Comparison of ENCODE assay signal across 8 mouse cellular contexts in the genomic region with DNA sequence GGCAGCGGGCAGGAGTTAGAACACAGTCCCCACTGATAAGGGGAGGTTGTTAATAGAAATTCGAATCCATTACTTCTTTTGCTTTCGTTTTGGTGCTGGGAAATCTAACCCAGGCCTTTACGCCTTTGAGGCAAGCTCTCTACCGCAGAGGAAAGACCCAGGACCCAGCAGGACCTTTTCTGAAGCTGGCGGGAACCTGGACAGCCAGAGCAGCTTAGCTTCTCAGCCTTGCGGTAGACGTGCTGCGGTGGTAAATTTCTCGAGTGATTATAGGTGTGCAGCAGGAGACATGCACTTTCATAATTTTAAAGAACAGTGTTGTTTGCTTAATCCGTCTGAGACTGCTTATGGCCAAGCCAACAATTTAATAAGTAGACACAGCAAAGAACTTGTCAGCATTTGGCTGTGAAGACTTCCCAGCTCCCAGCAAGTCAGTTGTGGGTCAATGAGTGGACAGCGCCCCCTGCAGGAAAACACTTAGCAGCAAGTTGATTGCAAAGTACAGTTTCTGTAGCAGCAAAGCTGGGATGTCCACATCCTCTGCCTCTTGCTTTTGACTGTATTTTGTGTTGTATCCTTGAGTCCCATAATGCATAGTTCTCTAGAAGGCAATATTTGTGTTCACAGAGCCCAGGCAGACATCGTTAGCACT. TPM values are rescaled to one million over a fixed set of nuclear protein-coding genes. Genes with fewer than 3 reads are reported as not detected.
DNase-seq lines count a peak whose midpoint lies in the region; ATAC-seq and TF ChIP-seq lines count a peak whose summit lies in the region.

No protein-coding gene starts in this region.

- no peak overlapping the region for H3K27ac ChIP-seq in cerebellum, adult 2 months (ENCODE audit: insufficient read depth, low read length)
- no peak overlapping the region for H3K27ac ChIP-seq in hindbrain, postnatal 0 days

- no peaks in the 10 kb centered on the region for H3K36me3 ChIP-seq in hindbrain, postnatal 0 days (ENCODE audit: insufficient read depth, low read length)

- H3K9me3 ChIP-seq in hindbrain, postnatal 0 days (ENCODE audit: low read length): no peaks in the 10 kb centered on the region

- H3K4me1 ChIP-seq in cerebellum, adult 2 months (ENCODE audit: control insufficient read depth, insufficient read depth, low read length): no peaks in the 10 kb centered on the region
- no peaks in the 10 kb centered on the region for H3K4me1 ChIP-seq in hindbrain, postnatal 0 days (ENCODE audit: insufficient read depth, low read length)

- peak; percentile 32; the same call in 1 of the 2 replicates for ATAC-seq in hindbrain, postnatal 0 days

- 25% methylated on average over 13 of the region's 13 CpGs for WGBS in cerebellum, adult 2 months
- 29% methylated on average over 13 of the region's 13 CpGs for WGBS in hindbrain, postnatal 0 days

- no peaks in the 10 kb centered on the region for H3K27me3 ChIP-seq in cerebellum, adult 2 months (ENCODE audit: control insufficient read depth, insufficient read depth, low read length)
- H3K27me3 ChIP-seq in hindbrain, postnatal 0 days (ENCODE audit: insufficient read depth, low read length): no peaks in the 10 kb centered on the region

- TF ChIP-seq POLR2A in cerebellum, adult 2 months (IDR thresholded peaks at IDR 0.05; ENCODE audit: borderline replicate concordance, insufficient read depth, low read length): no peak

- TF ChIP-seq CTCF in cerebellum, adult 2 months (IDR thresholded peaks at IDR 0.05; ENCODE audit: borderline replicate concordance, insufficient read depth, low read depth, low read length): peak; percentile 93
- peak; percentile 94 for TF ChIP-seq CTCF in hindbrain, postnatal 0 days (IDR thresholded peaks at IDR 0.05; ENCODE audit: low read depth)

- no peak overlapping the region for H3K9ac ChIP-seq in hindbrain, postnatal 0 days (replicated peaks; ENCODE audit: low read length)

- DNase-seq in WW6 (ENCODE audit: low read depth, low spot score): peak; percentile 84
- peak; percentile 77 to 86 for DNase-seq in cerebellum, adult 2 months
- DNase-seq in frontal cortex, postnatal 25 days (ENCODE audit: low spot score in 2 of 2): peak; percentile 75 to 87
- DNase-seq in hindbrain, postnatal 0 days (ENCODE audit: low spot score): peak; percentile 93
- peak; percentile 64 for DNase-seq in left cerebral cortex, adult 11 months (ENCODE audit: low spot score)
- peak; percentile 85 to 91 for DNase-seq in lung, postnatal 4 days
- peak; percentile 86 for DNase-seq in skeletal muscle tissue, adult 2 months (ENCODE audit: low read depth, low spot score)
- peak; percentile 80 for DNase-seq in yolk sac, embryonic 10.5 days (ENCODE audit: low spot score)

- no peak overlapping the region for H3K4me3 ChIP-seq in cerebellum, adult 2 months (replicated peaks; ENCODE audit: insufficient read depth, low read depth, low read length)
- H3K4me3 ChIP-seq in hindbrain, postnatal 0 days (ENCODE audit: low read length): no peak overlapping the region; the same call in 1 of the 2 replicates

- H3K4me2 ChIP-seq in hindbrain, postnatal 0 days (ENCODE audit: low read depth, low read length): 0 out of 2 replicates have a peak overlapping the region, but pooled peaks have one; percentile 10

RNA-seq across cellular contexts. Expression of a gene that starts 7.2 kb away (rescaled TPM):
- polyA plus RNA-seq in cerebellum, adult 2 months (2012; rRNA removed): 47.9 and 48.7 TPM in 2 replicates
- 16.8 and 23.8 TPM in 2 replicates for total RNA-seq in hindbrain, postnatal 0 days (2014; rRNA removed)
- 92.3 and 96.0 TPM in 2 replicates for polyA plus RNA-seq in hindbrain, postnatal 0 days (2015; fragmentation: Nextera tagmentation; extraction: Ambion mirVana)

RNA-seq across cellular contexts. Expression of a gene that starts 30.7 kb away (rescaled TPM):
- 3.8 and 4.1 TPM in 2 replicates for polyA plus RNA-seq in cerebellum, adult 2 months (2012; rRNA removed)
- 0.75 and 2.3 TPM in 2 replicates for total RNA-seq in hindbrain, postnatal 0 days (2014; rRNA removed)
- polyA plus RNA-seq in hindbrain, postnatal 0 days (2015; fragmentation: Nextera tagmentation; extraction: Ambion mirVana): 1.1 and 1.4 TPM in 2 replicates

RNA-seq across cellular contexts. Expression of a gene that starts 30.8 kb away (rescaled TPM):
- 15.3 and 16.7 TPM in 2 replicates for polyA plus RNA-seq in cerebellum, adult 2 months (2012; rRNA removed)
- 48.0 and 55.6 TPM in 2 replicates for total RNA-seq in hindbrain, postnatal 0 days (2014; rRNA removed)
- 29.0 and 30.3 TPM in 2 replicates for polyA plus RNA-seq in hindbrain, postnatal 0 days (2015; fragmentation: Nextera tagmentation; extraction: Ambion mirVana)

RNA-seq across cellular contexts. Expression of a gene that starts 45.8 kb away (rescaled TPM):
- polyA plus RNA-seq in cerebellum, adult 2 months (2012; rRNA removed): 62.3 and 72.9 TPM in 2 replicates
- 81.3 and 99.9 TPM in 2 replicates for total RNA-seq in hindbrain, postnatal 0 days (2014; rRNA removed)
- 60.9 and 63.8 TPM in 2 replicates for polyA plus RNA-seq in hindbrain, postnatal 0 days (2015; fragmentation: Nextera tagmentation; extraction: Ambion mirVana)
